Mouse (Mus musculus) intestine, embryonic 14.5 days (tissue): ENCODE data around the gene Serpinh1. TPM values are rescaled to one million over a fixed set of nuclear protein-coding genes. Genes with fewer than 3 reads are reported as not detected.

Experiments
- ATAC-seq: fragments of 200-750 bp; cut with Nextera tagmentation; replicated peaks from 2 replicates; pipeline ENCODE4 v1.8.0; 2017; ENCODE audit warnings: low read depth, moderate number of reproducible peaks, moderate TSS enrichment, moderate library complexity; ENCODE audit not compliant: low FRiP score, low TSS enrichment
- DNase-seq: peaks from one replicate; pipeline ENCODE4 v3.0.0-alpha.2; 2018; ENCODE audit warnings: low spot score
- H3K27ac ChIP-seq: fragments of 300-500 bp; sonication (generic); 2 replicates; pipeline ENCODE4 v1.5.1; 2014; ENCODE audit warnings: low read depth, mild to moderate bottlenecking, control low read depth
- H3K27me3 ChIP-seq: fragments of 300-500 bp; sonication (generic); replicated peaks from 2 replicates; pipeline ENCODE4 v1.6.1; 2014; ENCODE audit warnings: low read length, control low read depth; ENCODE audit not compliant: control insufficient read depth, insufficient read depth
- H3K36me3 ChIP-seq: fragments of 300-500 bp; sonication (generic); 2 replicates; pipeline ENCODE4 v1.6.1; 2014; ENCODE audit warnings: low read length, control low read depth; ENCODE audit not compliant: control insufficient read depth, insufficient read depth
- H3K4me1 ChIP-seq: fragments of 300-500 bp; sonication (generic); replicated peaks from 2 replicates; pipeline ENCODE4 v1.6.1; 2014; ENCODE audit warnings: low read length, control low read depth, mixed read lengths; ENCODE audit not compliant: control insufficient read depth, insufficient read depth
- H3K4me2 ChIP-seq: fragments of 300-500 bp; sonication (generic); 2 replicates; pipeline ENCODE4 v1.6.1; 2014; ENCODE audit warnings: low read length
- H3K4me3 ChIP-seq: fragments of 300-500 bp; sonication (generic); 2 replicates; pipeline ENCODE4 v1.5.1; 2014; ENCODE audit warnings: low read depth, low read length, control low read depth, mixed read lengths
- H3K9ac ChIP-seq: fragments of 300-500 bp; sonication (generic); 2 replicates; pipeline ENCODE4 v1.6.1; 2014; ENCODE audit warnings: mild to moderate bottlenecking, low read length
- H3K9me3 ChIP-seq: fragments of 300-500 bp; sonication (generic); 2 replicates; pipeline ENCODE4 v1.6.1; 2016; ENCODE audit warnings: low read length, control low read depth; ENCODE audit not compliant: control insufficient read depth
- WGBS: fragments of 180-500 bp; shearing (Covaris S2); extraction: QIAGEN DNeasy Blood & Tissue Kit; methylation state at CpG from one replicate; pipeline ENCODE4 v1.1.7; 2014; 5-methylcytosine and 5-hydroxymethylcytosine counted together
- polyA plus RNA-seq: library from polyadenylated mRNA; unstranded; fragments of >200 nt; fragmentation: Nextera tagmentation; extraction: Ambion mirVana; gene quantifications from 2 replicates; pipeline ENCODE4 v1.2.1, GENCODE M21; 2014

Gene Serpinh1
- polyA plus RNA-seq, 1 experiment from 2014 or later, result 417 TPM

- no peak overlapping the region for H3K9ac ChIP-seq
- H3K27me3 ChIP-seq, result no peaks in the 10 kb centered on the region
- H3K9me3 ChIP-seq, result no peaks in the 10 kb centered on the region
- peaks cover 10% of the 10 kb centered on the region; the same call in 1 of the 2 replicates for H3K4me1 ChIP-seq
- DNase-seq, result no peak
- no peak for ATAC-seq
- 43% methylated on average over 4 of the region's 4 CpGs for WGBS
- no peak overlapping the region for H3K4me2 ChIP-seq
- H3K27ac ChIP-seq, result no peak overlapping the region
- H3K4me3 ChIP-seq, result no peak overlapping the region
- H3K36me3 ChIP-seq, result peaks cover 8% of the 10 kb centered on the region; the same call in 1 of the 2 replicates
Observed at GRCm38 (mm10) chr7:99390559-99390958, 37.5 kb upstream of the Serpinh1 start.

- Histone ChIP-seq H3K27me3 (no peaks in the 10 kb centered on the region), H3K4me2 (no peak overlapping the region), H3K4me1 (peaks cover 34% of the 10 kb centered on the region), H3K4me3 (no peak overlapping the region), H3K36me3 (peaks cover 7% of the 10 kb centered on the region; the same call in 1 of the 2 replicates), H3K9me3 (no peaks in the 10 kb centered on the region), H3K9ac (no peak overlapping the region), H3K27ac (no peak overlapping the region)
- no peak for ATAC-seq
- WGBS, result 88% methylated on average over 5 of the region's 5 CpGs
- DNase-seq, result no peak
Observed at GRCm38 (mm10) chr7:99387356-99387755, 34.3 kb upstream of the Serpinh1 start.

- ATAC-seq (no peak), DNase-seq (no peak)
- H3K36me3 ChIP-seq, result 0 out of 2 replicates have a peak, but pooled peaks cover 5% of the 10 kb centered on the region
- WGBS, result 80% methylated on average over 4 of the region's 4 CpGs
- H3K9me3 ChIP-seq, result no peaks in the 10 kb centered on the region
- peaks cover 37% of the 10 kb centered on the region for H3K4me1 ChIP-seq
- no peak overlapping the region for H3K4me3 ChIP-seq
- no peak overlapping the region for H3K9ac ChIP-seq
- no peak overlapping the region for H3K4me2 ChIP-seq
- no peaks in the 10 kb centered on the region for H3K27me3 ChIP-seq
- H3K27ac ChIP-seq, result no peak overlapping the region
Observed at GRCm38 (mm10) chr7:99386811-99387210, 33.8 kb upstream of the Serpinh1 start.

GRCm38 (mm10) chr7:99386030-99386429 is 33.0 kb upstream of the Serpinh1 start:
- Histone ChIP-seq H3K4me3 (no peak overlapping the region), H3K27ac (no peak overlapping the region), H3K9ac (no peak overlapping the region), H3K9me3 (no peaks in the 10 kb centered on the region), H3K27me3 (no peaks in the 10 kb centered on the region), H3K36me3 (0 out of 2 replicates have a peak, but pooled peaks cover 5% of the 10 kb centered on the region), H3K4me2 (no peak overlapping the region), H3K4me1 (peaks cover 32% of the 10 kb centered on the region)
- ATAC-seq (no peak), DNase-seq (no peak)
- 67% methylated on average over 5 of the region's 5 CpGs for WGBS

- 17% methylated on average over 4 of the region's 4 CpGs for WGBS
- Histone ChIP-seq H3K4me2 (peak overlapping the region; percentile 87), H3K27me3 (no peaks in the 10 kb centered on the region), H3K9ac (no peak overlapping the region), H3K36me3 (0 out of 2 replicates have a peak, but pooled peaks cover 5% of the 10 kb centered on the region), H3K9me3 (no peaks in the 10 kb centered on the region), H3K4me3 (no peak overlapping the region), H3K4me1 (peaks cover 35% of the 10 kb centered on the region), H3K27ac (peak overlapping the region; percentile 47; the same call in 1 of the 2 replicates)
- DNase-seq (no peak), ATAC-seq (no peak)
Observed at GRCm38 (mm10) chr7:99384101-99384611, 31.1 kb upstream of the Serpinh1 start.

GRCm38 (mm10) chr7:99383246-99383645 is 30.2 kb upstream of the Serpinh1 start:
- 59% methylated on average over 5 of the region's 5 CpGs for WGBS
- H3K4me2 ChIP-seq, result peak overlapping the region; percentile 87
- peak overlapping the region; percentile 18; the same call in 1 of the 2 replicates for H3K9ac ChIP-seq
- H3K27me3 ChIP-seq, result no peaks in the 10 kb centered on the region
- peak overlapping the region; percentile 57 for H3K4me3 ChIP-seq
- no peaks in the 10 kb centered on the region for H3K9me3 ChIP-seq
- no peak for DNase-seq
- H3K27ac ChIP-seq, result peak overlapping the region; percentile 47
- H3K36me3 ChIP-seq, result 0 out of 2 replicates have a peak, but pooled peaks cover 5% of the 10 kb centered on the region
- peaks cover 37% of the 10 kb centered on the region for H3K4me1 ChIP-seq
- ATAC-seq, result no peak

- Histone ChIP-seq H3K9me3 (no peaks in the 10 kb centered on the region), H3K4me1 (peaks cover 37% of the 10 kb centered on the region), H3K4me2 (peak overlapping the region; percentile 87), H3K27me3 (no peaks in the 10 kb centered on the region), H3K36me3 (0 out of 2 replicates have a peak, but pooled peaks cover 5% of the 10 kb centered on the region), H3K27ac (peak overlapping the region; percentile 74), H3K4me3 (peak overlapping the region; percentile 57), H3K9ac (peak overlapping the region; percentile 68)
- DNase-seq (no peak), ATAC-seq (no peak)
- 9% methylated on average over 30 of the region's 30 CpGs for WGBS
Observed at GRCm38 (mm10) chr7:99382088-99383000, 29.3 kb upstream of the Serpinh1 start.

- peaks cover 37% of the 10 kb centered on the region for H3K4me1 ChIP-seq
Observed at GRCm38 (mm10) chr7:99381214-99382087, 28.4 kb upstream of the Serpinh1 start, which contains the start of gene Gdpd5. Gdpd5 (plus strand) TSS chr7:99381414.

More at GRCm38 (mm10) chr7:99381214-99382087, 28.4 kb upstream of the Serpinh1 start, which contains the start of gene Gdpd5:
- Histone ChIP-seq H3K27ac (peak within 1 kb of the TSS; percentile 95), H3K9ac (peak within 1 kb of the TSS; percentile 68), H3K4me3 (peak within 1 kb of the TSS; percentile 57), H3K4me2 (peak within 1 kb of the TSS; percentile 87), H3K36me3 (no peaks in the 10 kb centered on the region), H3K27me3 (no peaks in the 10 kb centered on the region), H3K9me3 (no peaks in the 10 kb centered on the region)
- DNase-seq (peak; percentile 100), ATAC-seq (peak; percentile 96)
- under 1% methylated on average over 73 of the region's 73 CpGs for WGBS
